Mouse (Mus musculus) left cerebral cortex, adult 8-10 months (tissue): ENCODE data around the gene Wdr73. TPM values are rescaled to one million over a fixed set of nuclear protein-coding genes. Genes with fewer than 3 reads are reported as not detected.
A peak's percentile ranks its signal among the peaks of the same experiment; 100 is the strongest.
"Not testable (repeated sequence)": the region's sequence is repeated elsewhere in the genome, so short reads cannot be mapped to it uniquely, and the experiment has no call there.

Source experiments
- DNase-seq, 2 experiments: peaks; one replicate each; pipeline ENCODE4 v3.0.0; 2022; ENCODE audit warnings: low spot score in 2 of 2
- total RNA-seq, 4 experiments: library from RNA; stranded (reverse); gene quantifications; 2 replicates each; pipeline ENCODE4 v1.2.4; 2022

The Wdr73 gene
- 10 to 100 TPM; 26.2 to 29.3 (median 27.8) TPM for total RNA-seq

DNA sequence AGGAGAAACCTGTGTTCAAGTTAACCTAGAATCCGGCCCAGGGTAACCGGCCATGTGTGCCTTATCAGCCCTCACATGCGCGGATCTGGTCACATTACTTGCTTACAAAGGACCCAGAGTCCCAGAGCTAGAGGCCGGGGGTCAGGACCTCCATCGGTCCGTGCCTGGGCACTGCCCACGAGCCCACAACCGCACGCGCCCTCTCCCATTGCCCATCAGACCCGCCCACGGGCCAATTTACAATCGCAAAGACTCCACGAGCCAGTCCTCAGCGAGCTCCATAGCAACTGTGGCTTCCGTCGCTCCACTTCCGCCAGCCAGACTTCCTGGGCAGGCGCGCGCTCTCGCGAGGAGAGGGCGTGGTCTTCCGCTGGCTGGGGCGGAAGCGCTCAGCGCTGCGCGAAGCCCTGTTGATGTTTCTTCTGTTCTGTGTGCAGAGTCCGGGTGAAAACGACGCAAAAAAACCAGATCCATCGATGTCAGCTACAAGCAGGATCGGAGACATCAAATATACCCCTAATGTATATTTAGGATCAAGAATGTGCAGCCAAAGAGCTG, at the start of gene Wdr73:
TSS of gene Wdr73 (minus strand) at position 326 of the 558 bp plus-strand sequence.
- DNase-seq, result peak; percentile 69 to 88

- peak; percentile 95 to 96 for DNase-seq
Measured at GRCm38 (mm10) chr7:80947445-80948350, 46.6 kb upstream of the Wdr73 start, which contains the start of gene Sec11a. Gene Sec11a (minus strand): TSS chr7:80947780.

DNA sequence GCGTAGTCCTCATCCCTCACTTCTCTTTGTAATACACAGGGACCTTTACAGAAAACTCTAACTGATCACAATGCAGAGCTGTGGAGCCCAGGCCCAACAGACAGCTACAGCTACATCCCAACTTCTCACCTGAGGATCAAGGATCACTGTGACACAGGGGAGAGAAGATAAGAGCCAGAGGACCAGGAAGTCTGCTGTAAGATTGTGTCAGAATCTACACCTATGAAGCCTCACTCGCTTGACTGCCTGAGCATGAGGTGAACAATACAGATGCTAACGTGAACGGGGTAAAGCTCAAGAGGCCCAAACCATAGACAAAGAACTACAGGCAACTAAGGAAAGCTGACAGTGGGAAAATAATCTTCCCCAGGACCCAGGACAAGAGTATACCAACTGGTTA, 38.7 kb upstream of the Wdr73 start:
- no peak for DNase-seq

DNA sequence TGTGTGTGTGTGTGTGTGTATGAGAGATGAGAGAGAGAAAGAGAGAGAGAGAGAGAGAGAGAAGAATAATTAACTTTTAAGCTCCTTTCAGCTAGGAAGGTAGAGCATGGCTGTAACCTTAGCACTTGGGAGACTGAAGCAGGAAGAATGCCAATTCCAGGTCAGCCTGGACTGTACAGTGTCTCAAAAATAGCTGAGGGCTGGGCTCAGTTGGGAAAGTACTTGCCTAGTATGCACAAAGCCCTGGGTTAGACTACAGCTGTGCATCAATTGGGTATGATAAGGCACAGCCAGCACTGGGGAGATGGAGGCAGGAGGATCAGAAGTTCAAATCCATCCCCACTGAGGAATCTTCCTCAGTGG, 36.2 kb upstream of the Wdr73 start:
- not testable (repeated sequence) for DNase-seq

DNA sequence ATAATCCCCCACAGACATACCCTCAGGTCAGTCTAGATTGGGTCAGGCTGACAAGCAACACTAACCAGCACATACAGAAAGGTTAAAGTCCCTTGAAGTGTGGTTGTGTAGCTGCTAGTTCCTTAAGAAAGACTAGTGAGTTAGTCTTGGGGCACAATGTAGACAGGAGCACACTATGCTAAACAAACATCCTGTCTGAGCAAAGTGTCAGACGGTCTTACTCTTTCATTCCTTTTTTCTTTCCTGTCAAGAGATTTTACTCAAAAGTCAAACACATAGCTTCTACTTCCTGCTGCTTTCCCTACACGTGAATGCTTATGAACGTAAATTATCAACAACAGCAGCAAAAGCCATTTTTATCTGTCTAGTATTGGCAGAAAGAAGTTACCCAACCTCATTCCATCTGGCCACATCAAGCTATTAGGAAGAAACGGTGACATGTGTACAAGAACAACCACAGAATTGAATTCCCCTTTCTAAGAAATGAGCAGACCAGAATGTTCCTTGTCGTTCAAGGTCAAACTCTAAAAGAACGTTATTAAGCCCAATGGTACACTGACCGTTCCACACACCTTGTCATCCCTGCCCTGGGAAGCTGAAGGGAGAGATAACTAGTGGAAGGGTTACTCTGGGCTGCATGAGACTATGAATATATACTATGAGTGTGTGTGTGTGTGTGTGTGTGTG, 35.7 kb upstream of the Wdr73 start:
- DNase-seq, result not testable (repeated sequence)

DNA sequence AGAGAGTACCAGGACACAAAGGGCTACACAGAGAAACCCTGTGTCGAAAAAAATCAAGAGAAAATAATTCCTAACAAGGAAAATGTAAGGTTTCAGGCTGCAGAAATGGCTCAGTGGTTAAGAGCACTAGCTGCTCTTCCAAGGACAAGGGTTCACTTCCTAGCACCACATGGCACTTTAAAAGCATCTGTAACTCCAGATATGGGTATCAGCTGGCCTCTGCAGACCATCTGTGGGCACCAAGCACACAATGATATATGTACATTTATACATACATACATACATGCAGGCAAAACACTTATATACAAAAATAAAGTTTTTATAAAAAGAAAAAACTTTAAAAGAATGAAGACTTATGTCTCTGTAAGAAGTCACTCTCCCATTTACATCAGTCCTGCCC, 34.8 kb upstream of the Wdr73 start:
- DNase-seq, result no peak

- DNase-seq, result no peak
Measured at GRCm38 (mm10) chr7:80932777-80933176, 31.7 kb upstream of the Wdr73 start.

DNA sequence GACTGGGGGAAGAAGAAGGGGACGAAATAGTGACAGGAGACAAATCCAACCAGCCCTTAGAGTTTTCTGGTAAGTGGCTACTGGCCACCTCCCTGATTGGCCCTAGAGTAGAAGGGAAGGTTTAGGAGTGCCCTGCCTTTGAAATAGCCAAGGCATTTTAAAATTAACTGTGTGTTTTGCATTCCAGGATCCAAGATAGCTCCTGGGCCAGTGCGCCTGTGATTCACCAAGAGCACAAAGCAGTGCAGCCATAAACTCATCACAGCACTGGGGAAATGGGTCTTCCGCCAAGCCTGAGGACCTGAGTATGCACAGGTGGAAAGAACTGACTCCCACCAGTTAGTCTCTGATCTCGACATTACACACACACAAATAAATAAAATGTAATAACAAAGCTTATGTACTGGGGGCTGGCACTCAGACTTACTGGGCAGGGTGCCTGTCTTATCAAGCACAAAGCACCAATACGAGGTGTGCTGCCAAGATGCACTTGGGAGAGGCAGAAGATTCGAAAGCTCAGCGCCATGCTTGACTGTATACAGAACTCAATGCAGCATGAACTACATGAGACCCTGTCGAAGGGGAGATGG, 30.6 kb upstream of the Wdr73 start:
- DNase-seq, result no peak

GRCm38 (mm10) chr7:80923165-80923564, 22.1 kb upstream of the Wdr73 start:
- DNase-seq, result no peak

- no peak for DNase-seq
Measured at GRCm38 (mm10) chr7:80919647-80920008, 18.6 kb upstream of the Wdr73 start.

- no peak for DNase-seq
Measured at GRCm38 (mm10) chr7:80918982-80919646, 18.0 kb upstream of the Wdr73 start.

- DNase-seq, result no peak
Measured at GRCm38 (mm10) chr7:80917916-80918465, 16.9 kb upstream of the Wdr73 start.

DNA sequence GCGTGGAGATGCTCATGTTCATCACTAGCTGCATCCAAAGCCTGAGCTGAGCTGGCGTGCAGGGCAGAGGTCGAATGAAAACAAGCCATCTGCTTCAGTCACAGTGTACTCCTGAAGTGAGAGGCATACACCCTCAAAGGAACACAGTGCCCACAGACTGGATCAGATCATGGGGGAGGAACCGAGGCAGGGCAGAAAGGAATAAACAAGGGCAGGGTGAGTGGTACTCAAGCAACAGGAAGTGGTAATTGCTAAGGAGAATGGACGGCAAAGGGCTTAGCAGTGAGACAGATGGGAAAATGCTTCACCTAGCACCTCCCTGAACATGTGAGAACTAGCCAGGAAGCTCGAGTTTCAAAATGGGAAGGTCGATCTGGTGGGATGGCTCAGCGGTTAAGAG, 11.4 kb upstream of the Wdr73 start:
- DNase-seq, result no peak

DNA sequence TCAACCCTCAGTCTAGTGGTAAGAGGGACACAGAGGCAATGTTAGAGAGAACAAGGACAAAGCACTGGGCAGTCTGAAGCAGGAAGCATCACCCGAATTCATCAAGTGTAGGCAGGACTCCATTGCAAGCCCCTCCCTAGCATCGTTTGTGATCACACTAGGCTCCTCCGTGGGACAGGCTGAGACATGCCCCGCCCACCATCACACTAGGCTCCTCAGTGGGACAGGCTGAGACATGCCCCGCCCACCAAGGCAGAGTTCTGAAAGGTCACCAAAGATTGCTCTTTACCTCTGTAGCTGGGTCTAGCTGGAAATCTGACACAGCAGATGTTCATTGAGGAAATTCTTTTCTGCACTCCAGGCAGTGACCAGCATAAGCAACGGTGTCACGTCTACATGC, 10.0 kb upstream of the Wdr73 start:
- DNase-seq, result no peak

GRCm38 (mm10) chr7:80904921-80905515, 3.9 kb upstream of the Wdr73 start, which contains the start of gene Nmb:
Gene Nmb (minus strand): TSS chr7:80905076.
- no peak for DNase-seq

GRCm38 (mm10) chr7:80903625-80904422, 2.8 kb upstream of the Wdr73 start:
- DNase-seq, result no peak

- no peak for DNase-seq
Measured at GRCm38 (mm10) chr7:80901541-80902274, 639 bp upstream of the Wdr73 start.

DNA sequence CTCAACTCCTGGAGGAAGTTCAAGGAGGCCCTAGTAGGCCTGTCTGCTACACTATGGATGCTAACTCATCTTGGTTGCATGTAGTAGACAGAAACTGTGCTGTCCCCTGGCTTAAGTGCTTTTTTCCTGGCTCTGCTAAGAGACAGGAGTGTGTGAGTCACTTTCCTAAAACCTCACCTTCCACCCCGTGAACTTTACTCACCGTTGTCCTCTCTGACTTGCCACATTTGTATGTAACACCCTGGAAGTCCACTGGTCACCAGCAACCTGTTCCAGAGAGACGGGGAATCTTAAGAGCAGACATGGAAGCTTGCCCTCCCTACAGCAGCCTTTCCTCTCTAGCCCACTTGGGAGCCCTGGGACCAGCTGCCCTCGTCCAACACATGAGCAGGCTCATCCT, 3.3 kb downstream of the Wdr73 start:
- DNase-seq, result no peak

- no peak for DNase-seq
Measured at GRCm38 (mm10) chr7:80897134-80897533, 3.9 kb downstream of the Wdr73 start.
